Mouse (Mus musculus): ENCODE results near the gene Bax. TPM values are rescaled to one million over a fixed set of nuclear protein-coding genes. Genes with fewer than 3 reads are reported as not detected.

Gene Bax
- not detected in 2 replicates for polyA plus RNA-seq (2012; ENCODE audit: insufficient read depth, insufficient read length, low replicate concordance, missing spikeins)

DNA sequence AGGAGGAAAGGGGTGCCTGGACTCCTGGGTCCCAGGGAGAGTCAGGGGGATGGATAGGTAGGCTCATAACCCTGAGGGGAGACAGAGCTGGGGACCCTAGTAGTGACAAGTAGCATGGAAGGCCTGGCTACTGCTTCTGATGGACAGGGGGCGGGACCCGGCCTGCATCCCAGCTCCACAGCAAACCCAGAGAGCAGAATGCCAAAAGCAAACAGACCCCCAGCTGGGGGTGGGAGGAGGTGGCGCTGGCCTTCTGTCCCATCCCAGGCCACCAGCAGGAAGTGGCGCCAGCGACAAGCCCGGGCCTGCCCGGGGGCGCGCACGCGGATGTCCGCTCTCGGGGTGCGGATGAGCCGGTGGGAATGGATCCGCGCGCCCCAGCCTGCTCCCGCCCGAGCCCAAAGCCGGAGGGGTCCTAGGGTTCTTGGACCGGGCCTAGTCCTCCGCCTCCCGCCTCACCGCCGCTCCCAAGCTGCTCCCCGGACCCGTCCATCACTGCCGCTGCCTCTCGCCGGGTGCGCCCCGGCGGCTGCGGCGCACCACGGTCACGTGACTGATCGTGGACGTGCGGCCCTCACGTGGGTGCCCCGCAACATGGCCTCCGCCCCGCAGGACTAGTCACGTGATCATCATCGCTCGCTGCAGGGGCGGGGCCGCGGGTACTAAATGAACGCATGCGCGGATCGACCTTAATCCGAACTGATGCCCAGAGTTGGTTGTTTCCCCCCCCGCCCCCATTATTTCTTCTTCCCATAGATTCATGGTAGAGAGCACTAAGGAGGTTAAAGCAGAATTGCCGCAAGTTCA, at the start of gene Bax:
Gene Bax, minus strand, starts transcription at position 616 of the 807 bp plus-strand sequence.
- Histone ChIP-seq H3K4me1 (ENCODE audit: control insufficient read depth, insufficient read depth, low read length) (peaks cover 14% of the 10 kb centered on the region), H3K27ac (ENCODE audit: insufficient read depth, low read depth, low read length) (peak within 1 kb of the TSS; percentile 52; the same call in 1 of the 2 replicates), H3K4me3 (ENCODE audit: insufficient read depth, low read depth, low read length) (peak within 1 kb of the TSS; percentile 75)
- WGBS: under 1% methylated on average over 57 of the region's 58 CpGs
- no peak for TF ChIP-seq CTCF (IDR thresholded peaks at IDR 0.05; ENCODE audit: insufficient read depth, low read depth, low read length)
- peak; percentile 91 for TF ChIP-seq POLR2A (IDR thresholded peaks at IDR 0.05; ENCODE audit: insufficient read depth, low read depth, low read length)

DNA sequence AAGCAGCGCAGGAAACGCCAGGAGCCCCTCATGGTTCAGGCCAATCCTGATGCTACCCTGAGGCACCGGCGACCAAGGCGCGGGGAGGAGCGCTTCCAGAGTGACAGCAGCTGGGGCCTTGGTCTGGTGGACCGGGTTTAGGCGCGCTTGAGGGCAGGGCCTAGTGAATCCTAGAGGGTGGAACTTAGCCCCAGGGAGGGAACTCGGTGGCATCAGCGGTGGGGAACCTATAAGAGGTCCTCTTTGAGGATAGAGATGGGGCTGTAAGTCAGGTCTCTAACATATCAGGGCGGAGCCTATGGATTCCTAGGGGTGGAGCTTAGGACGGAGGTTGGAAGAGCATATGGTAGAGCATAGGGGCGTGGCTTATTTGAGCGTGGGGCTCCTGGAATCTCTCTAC, 48.7 kb upstream of the Bax start:
- TF ChIP-seq CTCF (IDR thresholded peaks at IDR 0.05; ENCODE audit: insufficient read depth, low read depth, low read length) (no peak), POLR2A (IDR thresholded peaks at IDR 0.05; ENCODE audit: insufficient read depth, low read depth, low read length) (no peak)
- no peak overlapping the region for H3K4me3 ChIP-seq (ENCODE audit: insufficient read depth, low read depth, low read length)
- WGBS: 51% methylated on average over 16 of the region's 16 CpGs

DNA sequence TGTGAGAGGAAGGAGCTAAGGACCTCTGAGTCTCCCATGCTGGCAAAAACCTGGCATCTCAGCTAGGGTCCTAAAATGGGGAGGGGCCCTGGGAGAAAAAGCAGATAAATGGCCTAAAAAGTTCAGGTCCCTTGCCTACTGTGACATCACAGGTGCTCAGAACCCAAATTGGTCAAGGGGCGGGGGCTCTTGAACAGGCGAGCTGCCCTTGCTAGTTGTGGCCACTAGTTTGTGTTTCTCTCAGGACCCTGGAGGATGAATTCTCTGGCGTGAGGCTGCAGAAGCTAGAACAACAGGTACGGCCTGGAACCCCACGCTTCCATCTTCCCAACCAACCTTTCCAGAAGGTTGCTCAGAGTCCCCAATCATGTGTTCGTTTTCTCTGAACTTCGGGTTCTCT, 47.7 kb upstream of the Bax start:
- no peak overlapping the region for H3K4me3 ChIP-seq (ENCODE audit: insufficient read depth, low read depth, low read length)
- TF ChIP-seq POLR2A (IDR thresholded peaks at IDR 0.05; ENCODE audit: insufficient read depth, low read depth, low read length): no peak
- TF ChIP-seq CTCF (IDR thresholded peaks at IDR 0.05; ENCODE audit: insufficient read depth, low read depth, low read length): no peak
- no peak overlapping the region for H3K27ac ChIP-seq (ENCODE audit: insufficient read depth, low read depth, low read length)
- H3K4me1 ChIP-seq (ENCODE audit: control insufficient read depth, insufficient read depth, low read length): peaks cover 2% of the 10 kb centered on the region; the same call in 1 of the 2 replicates
- WGBS: 88% methylated on average over 7 of the region's 7 CpGs

More for the DNA sequence above, 48.7 kb upstream of the Bax start:
- Histone ChIP-seq H3K4me1 (ENCODE audit: control insufficient read depth, insufficient read depth, low read length) (no peaks in the 10 kb centered on the region), H3K27ac (ENCODE audit: insufficient read depth, low read depth, low read length) (no peak overlapping the region)

DNA sequence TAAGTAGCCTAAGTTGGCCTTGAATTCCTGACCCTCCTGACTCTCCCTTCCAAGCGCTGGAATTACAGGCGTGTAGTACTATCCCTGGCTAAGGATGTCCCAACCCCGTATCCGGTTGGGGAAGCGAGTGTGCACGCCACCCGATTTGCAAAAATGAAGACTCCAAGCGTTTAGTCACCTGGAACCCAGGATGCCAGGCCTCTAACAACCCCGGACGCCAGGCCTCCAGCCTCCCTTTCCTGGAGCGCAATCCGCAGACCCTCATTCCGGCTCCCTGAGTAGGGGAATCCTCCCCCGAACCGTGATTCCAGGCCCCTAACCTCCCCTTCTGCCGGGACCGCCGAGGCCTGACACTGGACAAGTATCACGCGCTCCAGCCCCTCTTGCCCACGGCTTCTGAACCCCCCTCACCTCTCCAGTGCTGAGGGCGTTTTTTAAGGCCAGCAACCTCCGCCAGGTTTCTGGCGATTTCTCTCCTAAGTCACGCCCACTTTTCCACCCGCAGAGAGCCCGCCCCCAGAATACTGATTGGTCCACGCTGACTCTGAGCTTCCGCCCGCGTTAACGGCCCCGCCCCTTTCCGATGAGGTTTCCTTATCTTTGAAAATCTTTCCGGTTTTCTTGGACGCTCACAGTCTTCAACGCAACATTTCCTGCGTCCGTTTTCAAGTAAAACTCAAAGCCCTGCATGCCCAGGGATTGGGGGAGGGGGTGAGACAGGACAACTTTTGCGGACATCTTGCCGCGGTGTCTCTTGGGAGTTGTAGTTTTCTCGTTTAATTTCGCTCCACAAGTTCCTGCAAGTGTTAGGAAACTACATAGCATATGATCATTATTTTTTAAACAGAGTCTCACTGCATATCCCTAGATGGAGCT, 43.5 kb upstream of the Bax start, which contains the start of gene Nucb1:
Gene Nucb1, minus strand, starts transcription at position 495 of the 876 bp plus-strand sequence.
- peak within 1 kb of the TSS; percentile 47; the same call in 1 of the 2 replicates for H3K27ac ChIP-seq (ENCODE audit: insufficient read depth, low read depth, low read length)
- H3K4me3 ChIP-seq (ENCODE audit: insufficient read depth, low read depth, low read length): peak within 1 kb of the TSS; percentile 92
- H3K4me1 ChIP-seq (ENCODE audit: control insufficient read depth, insufficient read depth, low read length): peaks cover 4% of the 10 kb centered on the region; the same call in 1 of the 2 replicates
- TF ChIP-seq POLR2A (IDR thresholded peaks at IDR 0.05; ENCODE audit: insufficient read depth, low read depth, low read length) (peak; percentile 70), CTCF (IDR thresholded peaks at IDR 0.05; ENCODE audit: insufficient read depth, low read depth, low read length) (no peak)
- under 1% methylated on average over 44 of the region's 44 CpGs for WGBS

- Histone ChIP-seq H3K4me3 (ENCODE audit: insufficient read depth, low read depth, low read length) (peak overlapping the region; percentile 92), H3K27ac (ENCODE audit: insufficient read depth, low read depth, low read length) (no peak overlapping the region), H3K4me1 (ENCODE audit: control insufficient read depth, insufficient read depth, low read length) (peaks cover 4% of the 10 kb centered on the region; the same call in 1 of the 2 replicates)
- TF ChIP-seq CTCF (IDR thresholded peaks at IDR 0.05; ENCODE audit: insufficient read depth, low read depth, low read length) (no peak), POLR2A (IDR thresholded peaks at IDR 0.05; ENCODE audit: insufficient read depth, low read depth, low read length) (no peak)
- 19% methylated on average over 19 of the region's 19 CpGs for WGBS
These were observed 42.6 kb upstream of the Bax start for GRCm38 (mm10) chr7:45509181-45509882.

DNA sequence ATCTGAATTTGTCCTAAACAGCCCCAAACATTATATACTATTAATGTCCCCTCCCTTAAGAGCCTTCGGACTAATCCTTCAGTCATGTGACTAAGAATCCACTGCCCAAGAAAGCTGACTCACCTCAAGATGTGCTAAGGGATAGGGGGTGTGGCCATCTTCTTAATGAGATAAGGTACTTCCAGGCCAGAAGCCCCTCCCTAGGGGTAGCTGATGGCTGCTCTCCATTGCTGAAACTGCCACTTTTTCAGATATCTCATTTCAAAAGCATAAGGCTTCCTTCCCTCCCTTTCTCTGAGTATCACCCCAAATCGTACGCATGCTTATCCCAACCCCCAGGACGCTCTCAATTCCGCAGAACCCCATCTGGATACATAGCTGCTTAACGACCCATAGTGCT, 41.9 kb upstream of the Bax start:
- WGBS: 85% methylated on average over 6 of the region's 6 CpGs
- H3K27ac ChIP-seq (ENCODE audit: insufficient read depth, low read depth, low read length): no peak overlapping the region
- H3K4me1 ChIP-seq (ENCODE audit: control insufficient read depth, insufficient read depth, low read length): peaks cover 4% of the 10 kb centered on the region; the same call in 1 of the 2 replicates
- H3K4me3 ChIP-seq (ENCODE audit: insufficient read depth, low read depth, low read length): no peak overlapping the region
- TF ChIP-seq POLR2A (IDR thresholded peaks at IDR 0.05; ENCODE audit: insufficient read depth, low read depth, low read length) (no peak), CTCF (IDR thresholded peaks at IDR 0.05; ENCODE audit: insufficient read depth, low read depth, low read length) (no peak)

DNA sequence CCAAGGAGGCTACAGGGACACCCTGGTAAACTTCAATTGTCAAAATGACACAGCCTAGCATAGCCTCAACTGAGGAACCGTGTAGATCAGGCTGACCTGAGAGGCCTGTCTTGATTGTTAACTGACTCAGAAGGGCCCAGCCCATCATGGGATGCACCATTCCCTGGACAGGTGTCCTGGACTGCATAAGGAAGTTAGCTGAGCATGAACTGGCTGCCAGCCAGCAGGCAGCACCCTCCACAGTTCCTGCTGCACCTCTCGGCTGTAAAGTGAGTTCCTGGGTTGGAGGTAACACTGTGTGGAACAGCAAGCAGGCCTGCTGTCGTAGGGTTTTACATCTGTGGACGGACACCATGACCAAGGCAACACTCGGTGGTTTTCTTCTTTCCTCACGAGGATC, 40.9 kb upstream of the Bax start:
- TF ChIP-seq CTCF (IDR thresholded peaks at IDR 0.05; ENCODE audit: insufficient read depth, low read depth, low read length): no peak
- no peak for TF ChIP-seq POLR2A (IDR thresholded peaks at IDR 0.05; ENCODE audit: insufficient read depth, low read depth, low read length)
- WGBS: 84% methylated on average over 6 of the region's 6 CpGs
- no peak overlapping the region for H3K4me3 ChIP-seq (ENCODE audit: insufficient read depth, low read depth, low read length)
- peaks cover 4% of the 10 kb centered on the region; the same call in 1 of the 2 replicates for H3K4me1 ChIP-seq (ENCODE audit: control insufficient read depth, insufficient read depth, low read length)
- no peak overlapping the region for H3K27ac ChIP-seq (ENCODE audit: insufficient read depth, low read depth, low read length)

GRCm38 (mm10) chr7:45498427-45498826, 31.7 kb upstream of the Bax start:
- Histone ChIP-seq H3K27ac (ENCODE audit: insufficient read depth, low read depth, low read length) (no peak overlapping the region), H3K4me3 (ENCODE audit: insufficient read depth, low read depth, low read length) (no peak overlapping the region), H3K4me1 (ENCODE audit: control insufficient read depth, insufficient read depth, low read length) (no peaks in the 10 kb centered on the region)
- WGBS: 94% methylated on average over 6 of the region's 6 CpGs
- TF ChIP-seq POLR2A (IDR thresholded peaks at IDR 0.05; ENCODE audit: insufficient read depth, low read depth, low read length) (no peak), CTCF (IDR thresholded peaks at IDR 0.05; ENCODE audit: insufficient read depth, low read depth, low read length) (no peak)

Measured in olfactory bulb, adult 2 months (tissue).